ENCODE assay signal across 8 mouse cellular contexts in genomic region chr11:67482217-67482760, GRCm38 (mm10). TPM values are rescaled to one million over a fixed set of nuclear protein-coding genes. Genes with fewer than 3 reads are reported as not detected.
DNase-seq lines count a peak whose midpoint lies in the region; ATAC-seq lines count a peak whose summit lies in the region.

No protein-coding gene starts in this region.

- H3K27me3 ChIP-seq in forebrain, embryonic 14.5 days (replicated peaks; ENCODE audit: control insufficient read depth, insufficient read depth, low read length), result no peaks in the 10 kb centered on the region
- no peaks in the 10 kb centered on the region for H3K27me3 ChIP-seq in forebrain, embryonic 10.5 days (ENCODE audit: poor library complexity, severe bottlenecking)

- H3K4me2 ChIP-seq in forebrain, embryonic 14.5 days (ENCODE audit: low read length), result no peak overlapping the region

- H3K27ac ChIP-seq in forebrain, embryonic 14.5 days (ENCODE audit: low read depth, low read length), result no peak overlapping the region
- no peak overlapping the region for H3K27ac ChIP-seq in forebrain, embryonic 10.5 days

- no peak overlapping the region for H3K4me3 ChIP-seq in forebrain, embryonic 14.5 days (ENCODE audit: low read depth, low read length)
- H3K4me3 ChIP-seq in forebrain, embryonic 10.5 days, result no peak overlapping the region

- no peak overlapping the region for H3K9ac ChIP-seq in forebrain, embryonic 14.5 days (ENCODE audit: low read length)

- no peaks in the 10 kb centered on the region for H3K9me3 ChIP-seq in forebrain, embryonic 14.5 days (replicated peaks; ENCODE audit: control insufficient read depth, low read length)
- H3K9me3 ChIP-seq in forebrain, embryonic 10.5 days, result no peaks in the 10 kb centered on the region

- H3K4me1 ChIP-seq in forebrain, embryonic 14.5 days (ENCODE audit: control insufficient read depth, insufficient read depth, low read length), result no peaks in the 10 kb centered on the region
- peaks cover 11% of the 10 kb centered on the region for H3K4me1 ChIP-seq in forebrain, embryonic 10.5 days

- no peaks in the 10 kb centered on the region for H3K36me3 ChIP-seq in forebrain, embryonic 14.5 days (ENCODE audit: control insufficient read depth, insufficient read depth, low read length)
- H3K36me3 ChIP-seq in forebrain, embryonic 10.5 days (replicated peaks), result no peaks in the 10 kb centered on the region

- DNase-seq in forebrain, embryonic 14.5 days (ENCODE audit: low spot score), result peak; percentile 14
- DNase-seq in forebrain, embryonic 10.5 days (ENCODE audit: extremely low spot score, low spot score), result no peak
- peak; percentile 37 for DNase-seq in A20 (ENCODE audit: low read depth, low spot score)
- peak; percentile 56 for DNase-seq in fibroblast of lung, adult 2 months (ENCODE audit: low read depth)
- DNase-seq in heart, postnatal 4 days, result peak; percentile 73
- no peak for DNase-seq in natural killer cell, adult 2 months (ENCODE audit: low spot score in 2 of 2)

- no peak for ATAC-seq in forebrain, embryonic 14.5 days
- peak; percentile 71 for ATAC-seq in megakaryocyte progenitor cell, adult 5-6 weeks (replicated peaks; ENCODE audit: poor library complexity)
- no peak for ATAC-seq in erythroid progenitor cell, adult 5-6 weeks (replicated peaks; ENCODE audit: low FRiP score, poor library complexity, severe bottlenecking)

- WGBS in forebrain, embryonic 14.5 days, result 76% methylated on average over 9 of the region's 9 CpGs
- WGBS in forebrain, embryonic 10.5 days, result 76% methylated on average over 9 of the region's 9 CpGs

RNA-seq across cellular contexts. Expression of gene Gas7, which starts 27.1 kb away (rescaled TPM):
- 39.5 and 49.3 TPM in 2 replicates for polyA plus RNA-seq in forebrain, embryonic 14.5 days (2014; fragmentation: Nextera tagmentation; extraction: Ambion mirVana)
- 3.1 and 3.3 TPM in 2 replicates for polyA plus RNA-seq in forebrain, embryonic 10.5 days (2016; fragmentation: Nextera tagmentation; extraction: Ambion mirVana)
- total RNA-seq in heart, postnatal 4 days (2021), result 10 to 100 TPM; 22.0 to 24.5 TPM
- 10.0 and 15.0 TPM in 2 replicates for total RNA-seq in megakaryocyte progenitor cell, adult 5-6 weeks (2015)
- 8.7 and 13.2 TPM in 2 replicates for total RNA-seq in megakaryocyte progenitor cell, adult 5-6 weeks (2017)
- total RNA-seq in erythroid progenitor cell, adult 5-6 weeks (2015; ENCODE audit: low replicate concordance), result 10.5 and 14.3 TPM in 2 replicates
- 6.0 and 6.4 TPM in 2 replicates for total RNA-seq in erythroid progenitor cell, adult 5-6 weeks (2017; ENCODE audit: low replicate concordance)

Comparison
In these comparisons a context has a peak if more than half of its experiments do, and no peak if none do; other contexts are left out.
1. DNase-seq: peak in forebrain, embryonic 14.5 days (single experiment), A20 (single experiment), fibroblast of lung, adult 2 months (single experiment) and heart, postnatal 4 days (single experiment); none in forebrain, embryonic 10.5 days (single experiment) and natural killer cell, adult 2 months (0 of 2).